Mouse (Mus musculus): Measurements from ENCODE around the gene Ehmt1.

DNA sequence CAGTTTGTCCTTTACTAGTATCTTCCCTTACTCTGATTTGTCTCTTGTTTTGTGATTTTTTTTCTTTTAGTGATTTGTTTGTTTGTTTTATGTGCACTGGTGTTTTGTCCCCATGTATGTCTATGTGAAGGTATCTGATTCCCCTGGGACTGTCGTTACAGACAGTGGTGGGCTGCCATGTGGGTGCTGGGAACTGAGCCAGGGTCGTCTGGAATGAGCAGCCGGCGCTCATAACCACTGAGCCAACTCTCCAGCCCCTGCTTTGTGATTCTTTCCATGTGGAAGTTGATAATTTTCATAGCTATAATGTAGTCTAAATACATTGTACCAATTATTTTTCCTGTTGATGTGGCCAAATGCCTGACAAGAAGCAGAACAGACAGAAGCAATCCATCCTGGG is 148.6 kb downstream of the Ehmt1 start:
- TF ChIP-seq CTCF (conservative IDR thresholded peaks at IDR 0.05; ENCODE audit: low read length) (no peak), POU5F1 (IDR thresholded peaks at IDR 0.05; ENCODE audit: borderline replicate concordance, low read length) (no peak), NANOG (IDR thresholded peaks at IDR 0.05; ENCODE audit: borderline replicate concordance, low read length) (no peak)
